Mouse (Mus musculus) lung, postnatal 36 days (tissue): ENCODE results near the gene Cfl1.
"Not testable (repeated sequence)": the region's sequence is repeated elsewhere in the genome, so short reads cannot be mapped to it uniquely, and the experiment has no call there.

Experiments
- DNase-seq: peaks from one replicate; pipeline ENCODE4 v3.0.0; 2022; ENCODE audit warnings: mixed read lengths

Cfl1 gene

DNA sequence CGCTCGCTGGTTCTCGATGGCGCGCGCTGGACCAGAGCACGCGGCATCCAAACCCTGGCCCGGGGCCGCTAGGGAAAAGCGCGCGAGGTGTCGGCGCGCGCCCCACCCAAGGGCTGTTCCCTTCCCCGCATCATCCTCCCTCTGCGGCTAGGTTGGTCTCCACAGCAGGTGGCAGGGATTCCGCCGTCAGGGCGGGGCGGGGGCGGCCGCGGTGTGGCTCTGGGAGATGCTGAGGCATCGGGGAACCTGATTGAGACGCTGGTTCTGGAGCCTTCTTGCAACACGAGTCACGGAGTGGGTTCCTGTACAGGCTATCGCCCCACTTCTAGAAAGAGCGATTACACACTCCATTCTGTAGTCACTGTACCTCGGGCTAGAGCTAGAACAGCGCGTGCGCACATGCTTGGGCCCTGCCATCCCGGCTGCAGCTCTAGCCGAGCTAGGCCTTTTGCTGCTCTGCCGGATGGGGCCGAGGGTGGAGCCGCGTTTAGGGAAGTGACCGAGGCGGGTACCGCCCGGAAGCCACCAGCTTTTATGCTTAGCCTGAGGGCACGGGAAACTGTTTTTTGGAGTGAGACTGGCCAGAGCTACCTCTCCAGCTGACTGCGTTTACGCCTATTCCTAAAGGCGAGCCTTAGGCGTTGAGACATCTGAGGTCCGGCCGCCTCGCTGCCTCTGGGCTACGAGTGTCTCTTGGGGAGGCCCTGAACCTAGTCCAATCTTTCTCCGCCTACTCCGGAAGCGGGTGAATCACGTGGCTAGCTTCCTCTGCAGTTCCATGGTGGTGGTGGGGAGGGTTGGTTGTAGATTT is 848 bp downstream of the Cfl1 start:
- peak; percentile 92 for DNase-seq

DNA sequence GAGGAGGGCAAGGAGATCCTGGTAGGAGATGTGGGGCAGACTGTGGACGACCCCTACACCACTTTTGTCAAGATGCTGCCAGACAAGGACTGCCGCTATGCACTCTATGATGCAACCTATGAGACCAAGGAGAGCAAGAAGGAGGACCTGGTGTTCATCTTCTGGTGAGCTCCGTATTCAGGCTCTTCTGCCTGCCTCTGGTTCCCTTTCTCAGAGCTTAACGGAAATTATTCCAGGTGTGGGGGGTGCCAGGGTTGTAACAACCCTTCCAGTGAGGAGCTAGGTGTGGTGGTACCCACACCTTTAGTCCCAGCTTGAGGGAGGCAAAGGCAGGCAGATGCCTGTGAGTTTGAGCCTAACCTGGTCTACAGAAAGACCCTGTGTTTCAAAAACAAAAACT is 2.4 kb downstream of the Cfl1 start:
- no peak for DNase-seq

DNA sequence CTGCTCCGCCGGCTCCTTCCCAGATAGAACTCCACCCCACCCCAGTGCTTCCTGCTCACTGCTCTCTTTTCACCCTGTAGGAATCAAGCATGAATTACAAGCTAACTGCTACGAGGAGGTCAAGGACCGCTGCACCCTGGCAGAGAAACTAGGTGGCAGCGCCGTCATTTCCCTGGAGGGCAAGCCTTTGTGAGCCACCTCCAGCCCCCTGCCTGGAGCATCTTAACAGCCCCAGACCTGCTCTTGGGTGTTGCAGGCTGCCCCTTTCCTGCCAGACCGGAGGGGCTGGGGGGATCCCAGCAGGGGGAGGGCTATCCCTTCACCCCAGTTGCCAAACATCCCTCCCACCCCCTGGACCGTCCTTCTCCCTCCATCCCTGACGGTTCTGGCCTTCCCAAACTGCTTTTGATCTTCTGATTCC is 3.1 kb downstream of the Cfl1 start:
- DNase-seq = not testable (repeated sequence)

DNA sequence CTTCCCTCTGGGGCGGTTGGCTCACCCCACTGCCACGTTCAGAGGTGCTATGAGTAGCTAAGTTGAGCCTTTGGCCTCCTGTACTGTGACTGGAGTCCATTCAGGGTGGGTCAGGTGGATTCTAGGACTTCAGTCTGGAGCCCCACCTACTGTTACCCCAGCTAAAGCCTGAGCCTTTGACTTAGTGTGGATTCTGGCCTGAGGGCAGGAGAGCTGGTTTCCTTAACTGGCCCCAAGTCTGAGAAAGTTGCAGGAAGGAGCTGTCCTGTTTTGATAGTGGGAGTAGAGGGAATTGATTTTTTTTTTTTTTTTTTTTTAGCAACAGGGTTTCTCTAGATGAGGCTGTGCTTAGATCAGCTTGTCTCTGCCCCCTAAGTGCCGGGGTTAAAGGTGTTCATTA is 4.1 kb downstream of the Cfl1 start:
- DNase-seq = no peak

DNA sequence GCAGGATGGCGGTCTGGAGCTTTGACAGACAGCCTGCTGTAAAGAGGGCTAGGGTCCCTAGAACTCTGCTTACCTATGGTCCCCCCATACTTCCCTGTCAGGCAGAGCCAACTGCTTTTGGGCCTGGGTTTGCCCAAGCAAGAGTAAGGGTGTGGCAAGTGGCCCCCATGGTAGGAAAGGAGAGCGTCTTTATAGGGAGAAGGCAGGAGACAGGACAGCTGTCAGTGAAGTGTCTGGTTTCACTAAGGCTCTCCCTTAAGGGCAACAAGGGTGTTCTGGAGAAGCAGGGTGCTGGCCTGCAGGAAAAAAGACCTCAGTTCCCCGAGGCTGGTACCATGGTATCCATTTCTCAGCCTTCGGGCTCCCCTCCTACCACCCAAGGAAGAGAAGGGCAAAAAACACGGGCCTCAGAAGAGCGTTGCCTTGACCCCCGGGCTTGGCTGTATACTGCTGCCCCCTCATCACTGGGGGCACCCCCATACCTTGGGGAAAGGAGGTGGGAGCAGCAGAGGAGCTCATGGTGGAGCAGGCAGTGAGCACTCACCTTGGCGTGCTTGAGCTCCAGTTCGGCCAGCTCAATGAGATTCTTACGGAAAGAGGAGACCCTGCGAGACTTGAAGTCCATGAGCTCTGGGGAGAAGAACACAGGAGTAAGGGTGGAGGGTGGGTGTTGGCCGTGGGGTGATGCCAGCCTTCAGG is 5.2 kb downstream of the Cfl1 start:
- DNase-seq = no peak

DNA sequence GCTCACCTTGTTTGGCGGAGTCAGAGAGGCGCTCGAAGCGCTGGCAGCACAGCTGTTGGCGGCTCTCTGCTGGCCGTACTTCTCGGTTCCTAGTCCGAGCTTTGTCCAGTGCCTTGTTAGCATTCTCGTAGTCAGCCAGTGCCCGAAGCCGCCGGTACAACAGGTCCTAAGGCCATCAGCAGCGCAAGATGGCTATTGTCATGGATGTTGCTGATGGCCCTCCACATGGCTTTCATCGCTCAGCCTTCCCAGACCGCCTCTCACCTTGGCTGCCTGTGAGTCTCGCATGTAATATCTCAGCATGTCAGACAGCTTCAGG is 5.8 kb downstream of the Cfl1 start:
- DNase-seq = no peak

DNA sequence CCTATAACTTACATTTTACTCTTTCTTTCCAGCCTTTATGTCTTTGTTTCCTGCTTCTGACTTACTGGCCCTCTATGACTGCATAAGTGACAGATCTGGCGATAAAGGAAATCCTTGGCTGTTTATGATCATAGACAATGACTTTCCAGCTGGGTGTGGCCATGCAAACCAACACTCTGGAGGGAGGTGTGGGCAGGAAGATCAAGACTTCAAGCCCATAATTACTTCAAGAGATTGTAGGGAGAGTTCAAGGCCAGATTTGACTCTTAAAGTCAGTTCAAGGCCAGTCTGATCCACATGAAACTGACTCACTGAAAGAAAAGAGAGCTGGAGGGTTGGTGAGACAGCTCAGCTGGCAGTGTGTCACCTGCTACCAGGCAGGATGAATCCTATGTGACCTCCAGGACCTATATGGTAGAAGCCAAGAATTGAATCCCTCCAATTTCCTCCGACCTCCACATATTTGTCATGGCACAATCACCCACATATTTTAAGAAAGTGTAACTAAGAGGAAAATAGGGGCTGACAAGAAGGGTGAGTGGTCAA is 10.1 kb downstream of the Cfl1 start:
- no peak for DNase-seq

DNA sequence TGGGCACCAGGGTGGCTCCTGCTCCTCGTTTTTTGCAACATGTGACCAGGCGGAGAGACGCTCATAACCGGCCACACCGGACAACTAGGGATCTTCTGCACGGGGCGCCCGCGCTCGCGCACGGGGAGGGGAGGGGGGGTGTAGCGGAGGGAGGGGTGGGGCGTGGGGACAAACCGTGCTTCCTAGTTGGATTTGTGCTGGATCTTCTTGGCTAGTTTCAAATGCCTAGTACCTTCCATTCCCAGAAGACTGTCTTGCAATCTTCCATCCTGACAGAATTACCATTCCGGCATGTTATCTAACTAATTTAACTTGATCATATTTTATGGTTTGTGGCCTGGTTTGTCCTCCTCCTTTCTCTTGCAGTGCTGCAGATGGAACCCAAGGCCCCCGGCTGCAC is 13.4 kb downstream of the Cfl1 start, which contains the start of gene 1700020D05Rik:
1700020D05Rik (minus strand) TSS at position 101 of the 400 bp plus-strand sequence.
- no peak for DNase-seq

DNA sequence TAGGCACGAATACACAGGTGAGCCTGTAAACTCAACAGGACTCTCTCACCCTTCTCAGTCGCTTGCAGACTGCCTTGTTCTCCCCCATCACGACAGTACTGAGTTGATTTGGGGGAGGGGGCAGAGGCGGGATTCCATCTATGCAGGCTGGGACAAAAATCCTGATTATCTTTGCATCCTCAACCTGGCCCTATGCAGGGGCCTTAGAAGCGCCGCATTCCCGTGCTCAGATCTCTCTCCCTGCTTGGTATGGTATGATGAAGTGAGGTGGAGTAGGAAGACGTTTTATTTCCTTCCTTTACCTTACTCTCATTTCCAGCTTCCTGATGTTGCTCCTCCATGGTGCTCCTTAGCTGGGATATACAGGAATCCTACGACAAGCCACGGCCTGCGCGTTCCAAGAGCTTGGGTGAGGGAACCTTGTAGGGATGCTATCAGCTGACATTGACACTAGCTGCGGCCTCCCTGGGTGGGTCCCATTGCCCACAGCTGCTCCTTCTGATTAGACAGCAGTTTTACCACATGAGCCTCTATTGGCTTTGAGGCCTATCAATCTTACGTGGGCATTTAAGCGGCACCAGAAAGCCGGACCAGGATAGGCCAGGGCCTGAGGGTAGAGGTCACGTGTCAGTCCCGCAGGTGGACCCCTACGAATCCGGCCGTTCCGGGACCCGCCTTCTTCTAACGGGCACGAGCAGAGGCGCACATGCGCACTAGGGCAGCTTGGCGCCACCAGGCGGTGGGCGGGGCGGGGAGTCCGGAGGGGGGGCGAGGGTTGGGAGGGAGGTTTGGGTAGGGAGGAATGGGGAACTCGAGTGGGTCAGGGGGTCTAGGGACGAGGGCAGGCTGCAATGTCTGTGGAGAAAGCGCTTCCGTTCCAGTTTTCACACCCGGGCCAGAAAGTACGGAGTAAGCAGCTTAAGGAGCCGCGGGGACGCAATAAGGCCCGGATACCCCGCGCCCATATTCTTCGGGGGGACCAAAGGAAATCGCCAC is 20.1 kb downstream of the Cfl1 start, which contains the start of gene Snx32:
Snx32 (minus strand) TSS at position 508 of the 996 bp plus-strand sequence.
- peak; percentile 100 for DNase-seq

DNA sequence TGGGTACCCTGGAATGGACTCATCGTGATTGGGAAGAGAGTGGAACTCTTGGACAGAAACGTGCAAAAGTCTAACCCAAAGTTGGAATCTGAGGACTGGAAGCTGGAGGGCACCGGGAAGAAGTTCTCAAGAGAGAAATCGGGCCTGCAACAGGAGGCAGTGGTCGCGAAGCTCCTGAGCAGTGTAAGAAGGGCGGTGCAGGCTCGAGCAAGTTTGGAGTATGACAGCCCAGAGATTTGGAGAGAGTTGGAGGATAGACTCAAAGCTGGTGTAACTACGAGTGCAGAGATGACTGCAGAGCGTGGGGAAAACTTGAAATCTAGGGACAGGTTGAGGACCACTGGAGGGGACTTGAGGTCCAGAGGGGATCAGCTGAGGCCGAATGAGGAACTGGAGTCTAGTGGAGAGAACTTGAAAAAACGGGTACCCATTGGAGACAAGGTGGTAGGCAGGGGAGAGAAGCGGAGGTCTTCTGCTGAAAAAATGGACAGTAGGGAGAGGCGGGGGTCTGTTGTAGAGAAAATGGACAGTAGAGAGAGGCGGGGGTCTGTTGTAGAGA is 20.9 kb downstream of the Cfl1 start:
- no peak for DNase-seq

DNA sequence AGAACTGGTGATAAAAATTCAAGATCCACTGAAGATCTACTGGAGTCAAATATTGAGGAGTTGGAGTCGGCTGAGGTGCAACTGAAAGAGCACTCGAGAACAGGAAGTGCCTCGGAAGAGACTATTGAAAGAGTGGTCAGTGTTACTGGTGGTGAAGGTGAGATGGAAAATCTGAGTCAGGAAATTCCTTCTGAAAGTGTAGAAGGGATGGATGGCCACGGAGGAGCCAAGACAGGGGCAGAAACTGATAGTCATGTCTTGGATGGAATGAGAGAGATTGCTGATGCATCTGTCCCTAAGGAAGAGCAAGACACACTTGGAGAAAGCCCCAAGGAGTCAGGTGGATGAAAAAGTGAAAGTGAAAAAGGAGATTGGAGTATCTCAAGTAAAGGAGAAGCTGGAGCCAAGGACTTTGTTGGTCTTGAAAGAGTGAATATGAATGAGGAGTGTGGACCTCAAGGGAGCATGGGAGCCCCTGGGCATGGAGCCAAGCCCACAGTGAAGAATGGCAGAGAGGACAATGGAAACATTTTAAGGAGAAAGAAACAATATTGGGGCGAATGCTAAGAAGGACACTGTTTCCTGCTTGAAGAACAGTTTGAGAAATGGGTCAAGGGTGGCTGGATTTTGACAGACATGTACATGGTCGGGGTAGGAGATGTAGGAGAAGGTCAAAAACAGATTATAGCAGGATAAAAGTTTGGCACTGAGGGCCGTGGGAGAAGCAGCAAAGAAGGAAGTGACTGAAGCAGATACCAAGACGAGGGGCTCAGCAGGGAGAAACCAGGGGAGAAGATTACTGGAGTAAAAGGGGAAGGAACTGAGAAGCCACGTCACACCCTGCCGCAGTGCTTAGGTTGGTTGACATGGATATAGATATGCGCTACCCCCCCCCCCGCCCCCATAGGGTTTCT is 22.1 kb downstream of the Cfl1 start:
- DNase-seq = peak; percentile 47

DNA sequence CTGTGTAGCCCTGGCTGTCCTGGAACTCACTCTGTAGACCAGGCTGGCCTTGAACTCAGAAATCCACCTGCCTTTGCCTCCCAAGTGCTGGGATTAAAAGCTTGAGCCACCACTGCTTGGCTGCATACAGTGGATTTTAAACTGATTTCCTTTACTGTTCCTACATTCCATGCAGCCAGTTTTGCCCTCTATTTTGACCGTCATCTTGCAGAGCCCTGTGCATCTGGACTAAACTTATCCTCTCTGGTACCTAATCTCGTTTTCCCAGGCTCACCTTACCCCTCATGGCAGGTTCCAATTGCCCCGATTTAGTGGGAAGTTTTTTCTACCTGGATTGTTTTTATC is 22.7 kb downstream of the Cfl1 start:
- no peak for DNase-seq

DNA sequence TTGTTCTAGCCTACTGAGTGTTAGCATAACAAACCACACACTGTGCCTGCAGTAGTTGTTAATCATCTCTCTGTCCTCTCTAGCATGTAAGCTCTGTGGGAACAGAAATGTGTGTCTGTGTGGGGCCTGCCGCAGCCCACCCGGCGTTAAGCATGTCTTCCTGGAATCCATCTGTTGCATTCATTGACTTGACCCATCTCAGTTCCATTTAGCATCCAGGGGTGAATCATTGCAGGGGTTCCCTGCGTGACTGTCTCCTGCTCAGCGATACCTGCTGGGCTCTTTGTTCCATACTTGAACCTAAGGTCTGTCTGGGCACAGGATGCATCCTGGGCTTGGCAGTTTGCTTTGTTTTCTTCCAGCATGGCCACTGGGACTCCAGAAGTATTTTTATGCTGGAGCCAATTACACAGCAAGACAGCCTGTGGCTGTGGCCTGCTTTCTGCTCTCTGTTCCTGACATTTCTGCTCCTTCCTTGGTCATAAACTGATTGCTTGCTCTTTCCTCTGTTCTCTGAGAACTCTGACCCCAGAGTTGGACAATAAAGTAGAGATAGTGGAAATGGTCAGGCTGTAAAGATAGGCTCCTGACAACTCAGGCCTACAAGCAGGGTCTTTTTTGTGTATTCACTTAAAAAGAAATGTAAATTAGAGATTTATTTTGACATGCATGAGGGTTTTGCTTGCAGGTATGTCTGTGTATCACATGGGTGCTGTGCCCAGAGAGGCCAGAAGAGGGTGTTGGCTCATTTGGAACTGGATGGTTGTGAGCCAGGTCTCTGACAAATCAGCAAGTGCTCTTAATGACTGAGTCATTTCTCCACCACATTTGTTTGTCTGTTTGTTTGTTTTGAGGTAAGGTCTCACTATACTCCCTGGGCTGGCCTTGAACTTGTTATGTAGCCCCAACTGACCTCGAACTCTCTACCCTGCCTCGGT is 25.9 kb downstream of the Cfl1 start:
- peak; percentile 15 for DNase-seq

DNA sequence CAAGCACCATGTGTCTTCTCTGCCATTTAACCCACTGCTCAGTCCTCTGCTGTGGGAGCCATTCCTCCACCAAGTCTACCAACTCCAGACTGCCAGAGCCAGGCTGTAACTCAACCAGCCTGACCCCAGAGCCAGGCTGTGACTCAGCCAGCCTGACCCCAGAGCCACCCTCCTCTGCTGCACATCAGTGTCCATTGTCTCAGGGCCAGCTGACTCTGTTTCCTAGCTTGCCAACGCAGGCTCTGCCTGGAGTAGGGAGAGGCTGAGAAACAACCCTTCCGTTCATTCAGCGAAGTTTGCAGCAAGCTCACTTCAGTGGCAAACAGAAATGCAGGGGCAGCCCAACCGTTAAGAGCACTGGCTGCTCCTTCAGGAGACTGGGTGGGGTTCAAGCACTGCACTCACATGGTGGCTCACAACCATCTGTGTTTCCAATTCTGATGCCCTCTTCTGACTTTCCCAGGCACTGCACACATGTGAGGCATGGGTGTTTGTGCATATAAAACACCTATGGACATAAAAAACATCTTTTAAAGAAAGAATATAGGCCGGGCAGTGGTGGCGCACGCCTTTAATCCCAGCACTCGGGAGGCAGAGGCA is 26.8 kb downstream of the Cfl1 start:
- no peak for DNase-seq

DNA sequence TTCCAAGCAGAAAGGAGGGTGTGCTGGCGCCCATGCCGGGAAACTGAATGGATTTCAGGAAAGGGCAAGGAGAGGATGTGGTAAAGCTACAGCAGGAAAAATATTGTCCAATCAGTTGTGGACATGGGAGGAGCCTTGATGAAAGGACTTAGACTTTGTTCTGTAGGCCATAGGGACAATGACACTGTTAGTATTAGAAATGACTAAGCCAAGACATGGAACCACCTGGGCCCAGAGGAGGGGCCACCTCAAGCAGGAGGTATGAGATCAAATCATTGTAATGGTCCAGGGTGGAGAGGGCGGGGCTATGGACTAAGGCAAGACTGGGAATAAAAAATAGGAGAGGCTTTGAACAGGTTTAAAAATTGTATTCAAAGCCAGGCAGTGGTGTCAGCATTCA is 28.5 kb downstream of the Cfl1 start:
- DNase-seq = no peak

DNA sequence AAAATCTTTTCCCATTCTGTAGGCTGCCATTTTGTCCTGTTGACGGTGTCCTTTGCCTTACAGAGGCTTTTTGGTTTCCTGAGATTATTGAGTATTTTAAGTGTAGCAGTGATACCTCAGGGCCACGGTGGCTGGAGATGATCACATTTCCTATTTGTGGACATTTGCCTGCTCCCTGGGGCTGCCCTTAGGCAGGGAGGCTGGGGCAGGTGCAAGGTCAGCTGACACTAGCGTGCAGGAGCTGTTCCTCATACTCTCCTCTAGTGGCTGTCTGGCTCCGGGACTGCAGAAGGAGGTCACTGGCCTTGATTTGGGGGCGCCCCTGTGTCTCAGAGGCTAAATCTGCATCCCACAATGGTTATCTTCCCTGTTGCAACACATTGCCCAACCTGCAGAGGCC is 34.9 kb downstream of the Cfl1 start:
- DNase-seq = no peak

DNA sequence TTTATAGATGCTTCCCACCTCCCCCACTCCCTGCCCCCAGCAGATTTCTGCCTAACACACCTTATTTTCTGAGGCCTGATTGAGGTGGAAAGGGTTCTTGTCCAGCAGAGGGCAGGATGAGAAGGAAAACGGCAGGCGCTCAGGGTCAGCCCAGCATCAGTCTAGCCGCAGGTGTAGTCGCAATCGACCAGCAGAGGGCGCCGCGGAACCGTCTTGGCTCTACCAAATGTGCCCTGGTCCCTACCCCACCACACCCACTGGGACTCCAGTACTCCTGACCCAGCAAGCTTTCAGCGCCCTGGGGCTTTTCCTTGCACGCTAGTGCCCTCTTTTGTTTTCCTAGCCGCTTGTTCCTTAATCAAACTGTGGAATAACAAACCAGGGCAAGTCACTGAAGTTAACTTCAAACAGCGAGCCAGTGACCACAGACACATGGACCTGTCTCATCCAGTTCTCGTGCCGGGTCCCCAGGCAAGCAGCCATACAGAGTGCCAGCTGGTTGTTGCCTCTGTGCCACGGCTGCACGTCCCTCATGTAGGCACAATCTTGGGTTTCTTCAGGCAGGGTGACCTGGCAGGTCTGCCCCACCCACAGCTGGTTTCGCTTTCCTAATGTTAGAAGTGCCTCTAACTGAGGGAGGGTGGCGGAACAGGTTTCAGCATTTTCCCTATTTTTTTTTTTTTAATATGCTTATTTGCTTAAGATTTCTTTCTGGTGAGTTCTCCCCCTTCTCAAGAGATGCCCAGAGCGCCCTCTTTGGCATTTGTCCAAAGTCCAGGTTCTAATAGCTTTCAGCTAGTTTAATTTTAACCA is 39.3 kb downstream of the Cfl1 start:
- DNase-seq = peak; percentile 99

DNA sequence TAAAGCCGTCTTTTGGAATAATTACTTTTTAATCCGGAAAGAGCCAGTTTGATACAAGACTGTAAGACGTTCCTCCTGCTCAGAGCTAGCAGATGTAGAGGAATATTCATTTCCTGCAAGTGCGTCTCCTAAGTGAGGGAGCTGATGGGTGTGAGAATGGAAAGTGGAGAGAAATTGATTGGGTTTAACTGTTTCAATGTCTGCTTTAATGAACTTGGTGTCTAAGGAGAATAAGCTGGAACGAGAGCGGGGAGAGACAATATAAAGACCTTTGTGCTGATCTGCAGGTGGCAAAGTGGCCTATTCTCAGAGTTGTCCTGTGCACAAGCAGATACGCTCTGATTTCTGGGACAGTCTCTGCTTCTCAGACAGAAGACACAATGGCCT is 39.9 kb downstream of the Cfl1 start:
- no peak for DNase-seq

DNA sequence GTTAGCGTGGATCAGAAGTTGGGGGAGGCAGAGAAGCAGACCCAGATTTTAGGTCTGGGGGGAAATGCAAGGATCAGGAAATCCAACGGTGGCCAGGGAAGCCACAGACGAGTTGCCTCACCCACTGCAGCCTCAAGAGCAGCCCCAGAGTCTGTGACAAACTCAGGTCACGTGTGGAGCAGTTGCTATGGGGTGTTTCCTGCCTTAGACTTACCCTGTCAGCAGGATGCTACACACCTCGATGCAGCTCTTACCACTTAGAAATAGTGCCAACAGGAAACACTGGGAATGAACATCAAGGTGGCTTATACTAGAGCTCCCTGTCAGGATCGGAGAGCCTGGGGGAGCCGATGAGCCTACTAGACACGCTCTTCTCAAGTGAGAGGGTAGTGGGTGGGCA is 42.3 kb downstream of the Cfl1 start:
- no peak for DNase-seq
